Mouse (Mus musculus): ENCODE measurements around the gene Mmd.

- TF ChIP-seq POLR2A (IDR thresholded peaks at IDR 0.05; ENCODE audit: low read depth, low read length) (no peak), CTCF (IDR thresholded peaks at IDR 0.05; ENCODE audit: extremely low read depth, insufficient read length, insufficient replicate concordance, low read depth, low read length) (no peak)
These were observed 9.8 kb downstream of the Mmd start for GRCm38 (mm10) chr11:90259071-90259470.
